Mouse (Mus musculus) small intestine, adult 2 months (tissue): ENCODE results near the gene Thy1.

ENCODE experiments used
- CTCF ChIP-seq: fragments of 200-500 bp; IDR thresholded peaks from 2 replicates; pipeline ENCODE4 v1.5.1; 2012; ENCODE audit warnings: low read depth, mild to moderate bottlenecking, control low read depth, inconsistent platforms, low read length, moderate library complexity, mixed read lengths; ENCODE audit not compliant: insufficient replicate concordance, insufficient read length; ENCODE audit errors: extremely low read depth
- POLR2A ChIP-seq: fragments of 200-500 bp; IDR thresholded peaks from 2 replicates; pipeline ENCODE4 v1.6.1; 2012; ENCODE audit warnings: low read depth, mild to moderate bottlenecking, control low read depth, inconsistent platforms, low read length, moderate library complexity

- TF ChIP-seq CTCF = peak; percentile 70; the same call in 1 of the 2 replicates
- no peak for TF ChIP-seq POLR2A
These were observed 33.6 kb downstream of the Thy1 start for GRCm38 (mm10) chr9:44076764-44077120.
